Mouse (Mus musculus) layer of hippocampus, adult 9-10 months (tissue): ENCODE results near the gene Duoxa1.
A peak's percentile ranks its signal among the peaks of the same experiment; 100 is the strongest.
"Not testable (repeated sequence)": the region's sequence is repeated elsewhere in the genome, so short reads cannot be mapped to it uniquely, and the experiment has no call there.

ENCODE experiments used
- DNase-seq: peaks from one replicate; pipeline ENCODE4 v3.0.0; 2022; ENCODE audit warnings: low spot score

Duoxa1 gene

DNA sequence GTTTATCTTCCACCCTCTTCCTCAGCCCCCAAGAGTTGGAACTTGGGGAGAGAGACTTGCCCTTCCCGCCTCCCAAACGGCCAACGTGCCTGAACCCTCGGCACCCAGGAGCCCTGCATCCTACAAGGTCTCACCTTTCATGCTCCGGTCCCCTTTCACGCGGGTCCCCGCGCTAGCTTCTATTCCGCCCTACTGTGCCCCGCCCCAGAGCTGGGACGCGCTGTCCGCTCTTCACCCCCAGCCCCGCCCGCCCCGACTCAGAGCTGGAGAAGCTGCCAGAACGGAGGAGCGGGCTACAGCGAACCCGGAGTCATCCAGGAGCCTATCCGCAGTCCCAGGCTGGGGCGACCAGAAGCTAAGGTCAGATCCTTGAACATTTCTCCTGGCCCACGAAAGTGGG is at the start of gene Duoxa1:
Gene Duoxa1 (minus strand): TSS at position 195 of the 400 bp plus-strand sequence.
- no peak for DNase-seq

DNA sequence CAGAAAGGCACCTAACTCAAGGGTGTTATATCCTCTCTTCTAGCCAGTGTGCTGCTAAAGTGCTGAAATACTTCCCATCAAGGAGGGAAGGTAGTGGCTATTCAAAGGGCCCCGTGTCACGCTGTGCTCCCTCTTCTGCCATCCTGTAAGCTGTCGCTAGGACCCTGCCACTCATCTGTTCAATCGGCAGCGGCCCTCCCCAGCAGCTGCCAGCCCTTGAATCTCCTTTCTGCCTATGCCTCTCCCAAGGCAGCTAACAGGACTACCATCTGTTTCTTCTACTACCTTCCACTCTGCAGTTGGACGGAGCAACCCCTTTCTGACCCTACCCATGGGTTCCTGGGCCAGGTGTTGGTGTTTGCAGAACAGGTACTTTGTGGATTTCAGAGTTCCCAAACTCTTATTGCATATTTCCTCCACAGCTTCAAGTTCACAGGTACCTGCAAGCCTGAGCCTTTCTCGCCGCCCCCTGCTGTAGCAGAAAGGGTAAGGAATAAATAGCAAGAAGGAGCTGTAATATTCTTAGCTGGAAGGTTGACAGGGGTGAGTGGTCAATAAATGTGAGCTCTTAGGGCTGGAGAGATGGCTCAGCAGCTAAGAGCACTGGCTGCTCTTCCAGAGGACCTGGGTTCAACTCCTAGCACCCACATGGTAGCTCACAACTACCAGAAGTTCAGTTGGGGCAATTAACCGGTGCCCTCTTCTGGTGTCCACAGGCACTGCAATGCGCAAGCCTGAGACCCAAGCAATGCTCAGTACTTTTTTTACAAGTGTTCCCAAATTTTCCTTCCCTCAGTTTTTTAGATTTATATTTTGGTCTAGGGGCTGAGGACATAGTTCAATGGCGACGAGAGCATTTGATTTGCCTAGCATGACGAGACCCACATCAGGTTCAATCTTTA is 49.3 kb upstream of the Duoxa1 start:
- no peak for DNase-seq

DNA sequence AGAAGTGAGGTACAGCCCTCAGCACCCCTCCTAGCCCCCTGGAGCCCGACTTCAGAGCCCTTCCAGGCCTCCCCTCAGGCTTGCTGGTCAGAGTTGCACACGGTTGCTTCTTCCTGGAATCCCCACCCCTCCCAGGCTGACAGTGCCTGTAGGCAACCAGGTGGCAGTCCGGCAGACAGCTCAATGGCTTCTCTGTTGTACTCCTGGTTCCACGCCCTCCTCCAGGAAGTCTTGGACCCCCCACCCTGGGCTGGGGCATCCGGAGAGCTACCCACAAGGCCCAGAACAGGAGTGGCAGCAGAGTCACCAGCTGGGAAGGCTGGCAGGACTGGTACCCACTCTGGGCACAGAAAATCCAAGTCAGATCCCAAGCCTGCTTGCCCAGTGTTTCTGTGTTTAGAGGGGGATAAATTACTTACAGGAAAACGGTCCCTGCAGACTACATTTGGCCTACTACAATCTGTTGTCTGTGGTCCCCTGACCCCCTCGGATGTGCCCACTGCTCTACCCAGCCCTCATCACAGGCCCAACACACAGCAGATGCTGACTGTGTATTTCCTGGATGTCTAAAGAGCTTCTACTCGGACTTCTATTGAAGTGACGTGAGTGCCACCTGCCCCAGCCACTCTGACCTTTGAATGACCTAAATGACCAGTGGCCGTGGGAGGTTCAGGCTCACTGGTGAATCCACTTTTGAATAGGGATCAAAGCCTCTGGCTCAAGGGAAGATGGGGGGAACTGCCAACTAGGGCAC is 48.5 kb upstream of the Duoxa1 start:
- no peak for DNase-seq

DNA sequence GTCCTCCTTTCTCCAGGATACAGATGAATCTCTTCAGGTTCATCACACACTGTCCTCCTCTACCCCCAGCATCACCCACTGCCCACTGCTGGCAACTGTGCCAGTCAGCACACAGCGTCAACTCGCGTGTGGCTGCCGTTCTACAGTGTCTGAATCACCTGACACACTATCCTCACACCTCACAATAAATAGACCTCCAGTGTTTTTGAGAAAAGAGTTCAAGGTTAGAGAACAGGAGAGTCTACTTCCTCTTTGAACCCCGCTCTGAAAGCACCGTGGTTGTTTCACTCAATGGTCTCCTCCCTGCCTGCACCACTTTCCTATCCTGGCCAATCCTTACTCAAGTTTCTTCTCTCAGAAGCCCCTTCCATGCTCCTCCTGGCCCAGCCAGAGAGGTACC is 47.7 kb upstream of the Duoxa1 start:
- no peak for DNase-seq

DNA sequence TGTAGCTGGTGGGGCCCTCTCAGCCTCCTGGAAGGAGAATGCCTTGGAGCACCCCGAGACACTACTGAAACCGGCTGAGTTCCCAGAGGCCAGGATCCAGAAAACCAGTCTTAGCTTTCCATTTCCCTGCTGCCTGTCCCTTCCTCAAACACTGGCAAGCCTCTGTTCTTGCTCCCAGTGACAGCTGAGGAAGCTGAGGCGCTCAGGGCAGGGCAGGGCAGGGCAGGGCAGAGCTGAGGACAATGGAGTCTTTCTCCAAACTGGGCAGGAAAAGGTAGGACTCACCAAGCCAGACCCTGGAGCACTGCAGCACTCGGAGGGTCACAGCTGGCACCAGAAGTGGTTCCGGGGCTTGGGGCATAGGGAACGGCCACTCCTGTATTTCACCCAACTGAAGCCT is 46.8 kb upstream of the Duoxa1 start:
- DNase-seq, result no peak

DNA sequence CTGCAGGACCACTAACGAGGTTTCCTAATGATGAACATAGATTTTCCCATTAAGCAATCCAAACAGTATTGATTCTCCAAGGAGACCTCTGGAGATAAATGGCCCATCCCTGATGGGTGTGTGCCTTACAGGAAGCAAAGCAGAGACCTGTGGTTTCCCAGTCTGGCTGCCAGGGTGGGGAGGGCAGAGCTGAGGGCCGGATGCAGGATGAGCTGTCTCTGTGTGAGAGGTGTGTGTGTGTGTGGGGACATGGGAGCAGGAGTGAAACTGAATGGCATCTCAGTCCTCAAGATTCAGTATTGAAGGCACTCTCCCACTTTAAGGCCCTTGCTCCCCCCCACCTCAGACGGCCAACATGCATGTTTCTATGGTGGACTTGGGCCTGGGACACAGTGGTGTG is 42.7 kb upstream of the Duoxa1 start:
- DNase-seq, result no peak

DNA sequence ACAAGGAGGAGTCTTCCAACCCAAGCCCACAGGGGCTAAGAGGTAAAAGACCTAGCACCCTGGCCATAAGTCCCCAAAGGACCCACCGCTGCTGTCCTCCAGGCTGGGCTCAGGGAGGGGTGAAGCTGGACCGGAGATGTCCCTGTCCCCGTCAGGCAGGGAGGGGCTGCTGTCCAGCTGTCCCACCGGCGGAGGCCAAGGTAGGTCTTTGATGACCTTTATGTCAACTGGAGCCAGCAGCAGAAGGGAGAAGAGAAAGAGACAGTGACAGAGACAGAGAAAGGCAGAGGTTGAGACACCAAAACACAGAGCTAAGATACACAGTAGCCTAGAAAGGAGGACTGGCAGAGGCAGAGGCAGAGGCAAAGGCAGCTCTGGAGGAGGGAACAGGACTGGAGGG is 41.9 kb upstream of the Duoxa1 start:
- DNase-seq, result no peak

DNA sequence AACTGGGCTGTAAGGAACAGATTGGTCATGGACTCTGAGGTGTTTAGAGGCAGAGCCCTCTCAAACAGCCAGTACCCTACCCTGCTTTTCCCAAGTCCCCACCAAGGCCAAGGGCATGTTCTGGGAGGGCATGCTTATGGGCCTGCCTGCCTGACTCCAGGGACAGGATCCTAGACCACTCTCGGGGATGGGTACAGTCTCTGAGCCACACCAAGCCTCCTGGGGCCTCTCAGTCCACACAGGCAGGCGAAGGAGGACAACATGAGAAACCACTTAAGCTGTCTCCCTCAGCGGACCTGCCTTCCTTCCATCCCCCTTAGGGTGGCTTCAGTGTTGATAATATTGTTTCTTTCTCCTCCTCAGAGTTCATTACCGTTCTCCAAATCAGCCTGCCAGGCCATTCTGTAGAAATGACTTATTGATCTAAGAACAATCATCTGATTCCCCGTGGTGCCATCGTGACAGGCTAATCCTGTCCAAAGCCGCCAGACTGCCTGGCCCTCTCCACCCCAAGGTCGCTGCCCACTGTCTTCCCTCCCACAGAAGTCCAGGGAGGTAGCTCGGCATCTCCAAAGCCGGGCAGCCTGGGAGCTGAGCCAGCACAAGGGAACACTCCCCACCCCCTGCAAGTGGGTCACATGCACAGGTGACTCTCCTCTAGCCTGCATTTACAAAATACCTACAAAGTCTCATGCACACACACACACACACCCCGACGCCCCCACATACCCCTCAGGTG is 40.8 kb upstream of the Duoxa1 start:
- DNase-seq, result no peak

DNA sequence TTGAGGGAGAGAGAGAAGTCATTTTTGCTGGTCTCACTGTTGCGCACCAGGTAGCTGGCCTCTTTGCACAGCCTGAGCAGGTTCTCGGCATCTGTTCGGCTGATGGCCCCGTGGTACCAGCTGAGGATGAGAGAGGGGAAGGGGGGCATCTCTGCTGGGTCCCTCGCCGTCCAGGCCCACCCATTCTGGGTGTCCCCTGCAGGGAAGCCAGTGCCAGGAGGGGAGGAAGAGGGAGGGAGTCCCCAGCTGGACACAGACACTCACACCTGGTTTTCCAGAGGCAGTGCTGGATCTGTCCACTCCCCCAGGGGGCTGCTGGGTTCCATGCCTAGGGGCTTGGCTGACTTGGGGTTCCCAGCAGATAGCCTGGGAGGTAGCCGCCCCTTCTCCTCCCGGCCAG is 40.2 kb upstream of the Duoxa1 start:
- no peak for DNase-seq

DNA sequence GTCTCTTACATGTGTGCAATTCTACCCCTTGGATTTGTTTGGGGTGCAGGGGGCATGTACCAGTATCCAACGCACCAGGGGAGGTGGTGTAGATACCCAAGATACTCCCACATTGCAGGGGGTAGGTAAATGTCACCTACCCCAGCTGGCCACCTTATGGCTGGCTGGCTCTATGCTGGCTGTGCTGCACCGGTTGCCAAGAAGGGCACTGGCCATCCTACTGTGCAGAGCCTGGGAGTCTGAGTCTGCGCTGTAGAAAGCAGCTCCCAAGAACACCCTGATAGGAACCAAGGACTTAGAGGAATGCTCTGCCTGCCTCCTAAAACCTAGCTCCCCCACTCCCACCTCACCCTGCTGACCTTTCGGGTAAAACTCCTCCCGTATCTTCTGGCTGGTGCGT is 39.5 kb upstream of the Duoxa1 start:
- DNase-seq, result no peak

DNA sequence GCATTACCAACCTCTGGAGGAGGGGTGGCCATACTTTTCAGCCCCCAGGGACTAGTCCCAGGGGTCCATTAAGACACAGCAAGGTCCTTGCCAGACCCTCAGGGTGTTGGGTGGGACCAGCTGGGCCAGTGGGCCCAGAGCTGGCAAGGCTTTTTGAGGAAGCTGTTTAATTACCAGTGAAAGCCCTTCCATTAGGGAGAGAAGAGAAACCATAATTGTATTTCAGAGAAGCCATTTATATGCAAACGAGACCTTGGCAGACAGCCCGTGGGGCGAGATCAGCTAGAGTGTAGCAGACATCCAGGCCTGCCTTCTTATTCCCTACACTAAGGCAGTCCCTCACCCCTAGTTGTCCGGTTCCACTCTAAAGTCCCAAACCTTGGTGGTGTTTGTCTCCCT is 38.4 kb upstream of the Duoxa1 start:
- no peak for DNase-seq

DNA sequence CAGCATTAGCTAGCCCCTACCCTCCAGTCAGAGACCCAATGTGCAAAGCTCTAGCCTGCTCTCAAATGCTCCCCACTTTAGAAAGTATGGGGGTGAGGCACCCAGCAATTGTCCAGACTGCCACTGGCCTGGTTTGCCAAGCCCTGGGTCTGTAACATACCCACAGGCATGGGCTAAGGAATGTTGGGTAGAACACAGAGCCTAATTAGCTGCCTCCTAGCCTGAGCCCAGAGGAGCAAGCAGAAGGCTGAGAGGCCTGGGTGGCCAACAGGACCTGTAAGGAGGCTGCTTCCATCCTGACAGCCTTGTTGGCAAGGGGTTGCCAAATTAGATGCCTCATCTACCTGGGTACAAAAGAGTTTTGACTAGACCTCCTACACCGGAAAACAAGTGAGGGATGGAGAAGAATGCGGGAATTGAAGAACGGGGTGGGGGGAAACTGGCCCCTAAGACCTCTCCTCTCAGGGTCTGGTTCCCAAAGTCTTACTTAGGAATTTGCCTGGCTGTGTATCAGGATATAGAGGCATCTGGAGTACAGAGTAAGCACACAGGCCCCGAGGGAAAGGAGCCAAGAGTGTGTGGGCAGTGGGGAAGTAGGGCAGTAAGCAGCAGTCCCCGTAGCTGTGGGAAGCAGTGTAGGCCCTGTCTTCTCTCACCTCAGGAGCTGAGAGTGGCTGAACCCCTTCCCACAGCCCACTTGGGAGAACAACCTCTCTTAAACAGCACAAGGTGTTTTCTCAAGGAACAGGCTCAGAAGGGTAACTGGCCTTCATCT is 37.8 kb upstream of the Duoxa1 start:
- no peak for DNase-seq

DNA sequence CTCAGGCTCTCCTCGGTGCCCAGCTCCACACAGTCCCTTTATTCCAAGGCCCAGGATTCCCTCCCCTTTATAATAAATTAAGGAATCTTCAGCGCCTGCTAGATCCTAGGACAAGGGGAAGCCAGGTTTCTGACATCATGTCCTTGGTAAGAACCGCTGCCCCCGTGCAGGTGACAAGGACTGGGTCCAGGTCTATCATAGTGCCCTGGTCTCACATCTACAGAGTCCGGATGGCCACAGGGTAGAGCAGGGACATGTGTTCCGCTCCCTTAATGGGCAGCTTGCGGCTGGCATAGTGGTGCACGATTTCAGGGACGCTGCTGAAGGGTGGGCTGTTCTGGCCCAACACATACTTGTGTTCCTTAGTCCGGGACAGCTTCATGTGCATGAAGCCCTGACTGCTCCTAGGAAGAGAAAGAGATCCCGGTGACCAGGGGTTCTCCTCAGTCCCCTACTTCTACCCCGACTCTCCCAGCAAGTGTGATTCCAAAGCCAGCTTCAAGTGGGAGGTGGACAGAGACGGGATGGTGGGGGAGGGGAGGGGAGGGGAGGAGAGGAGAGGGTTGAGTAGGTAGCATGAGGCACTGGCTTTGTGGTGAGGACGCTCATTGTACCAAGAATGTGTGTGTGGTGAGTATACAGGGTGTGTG is 35.7 kb upstream of the Duoxa1 start:
- DNase-seq, result no peak

DNA sequence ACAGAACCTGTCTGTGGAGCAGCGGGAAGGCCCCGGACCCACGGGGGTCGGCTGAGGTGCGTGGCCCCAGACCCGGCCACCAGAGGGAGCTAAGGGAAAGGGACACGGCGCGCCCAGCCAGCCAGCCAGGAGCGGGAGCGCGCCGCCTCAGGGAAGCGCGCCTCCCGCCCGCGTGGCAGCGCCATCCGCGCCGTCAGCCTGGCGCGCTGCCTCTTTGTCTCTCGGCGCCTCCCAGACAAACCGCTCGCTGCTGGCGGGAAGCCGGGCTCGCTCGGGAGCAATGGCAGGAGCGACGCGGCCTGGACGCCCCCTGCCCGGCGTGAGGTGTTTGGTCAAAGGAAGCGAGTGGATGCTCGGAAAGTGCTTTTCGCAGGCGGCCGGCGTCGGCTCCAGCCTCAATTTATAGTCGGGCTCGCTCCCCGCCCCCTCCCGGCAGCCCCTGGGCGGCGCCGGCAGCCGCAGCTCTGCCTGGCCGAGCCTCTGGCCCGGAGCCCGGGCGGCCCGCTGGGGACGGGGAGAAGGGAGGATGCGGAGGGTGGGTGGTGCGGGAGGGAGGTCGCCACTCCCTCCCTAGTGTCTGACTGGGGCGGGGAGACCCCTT is 35.1 kb upstream of the Duoxa1 start:
- peak; percentile 75 for DNase-seq

DNA sequence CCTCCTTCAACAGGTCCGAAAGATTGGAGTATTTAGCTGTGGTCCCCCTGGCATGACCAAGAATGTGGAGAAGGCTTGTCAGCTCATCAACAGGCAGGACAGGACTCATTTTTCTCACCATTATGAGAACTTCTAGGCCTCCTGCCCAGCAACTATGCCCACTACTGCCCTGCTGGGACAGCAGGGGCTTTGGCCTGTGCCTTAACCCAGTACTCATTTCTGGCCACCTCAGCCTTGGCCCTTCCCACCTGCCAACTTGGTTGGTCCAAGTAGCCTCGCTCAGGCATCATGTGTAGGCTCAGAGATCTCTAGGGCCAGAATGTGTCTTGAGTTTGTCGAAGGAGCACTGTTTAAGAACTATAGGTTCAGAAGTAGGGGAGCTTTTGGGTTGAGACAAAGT is 33.7 kb upstream of the Duoxa1 start:
- DNase-seq, result no peak

DNA sequence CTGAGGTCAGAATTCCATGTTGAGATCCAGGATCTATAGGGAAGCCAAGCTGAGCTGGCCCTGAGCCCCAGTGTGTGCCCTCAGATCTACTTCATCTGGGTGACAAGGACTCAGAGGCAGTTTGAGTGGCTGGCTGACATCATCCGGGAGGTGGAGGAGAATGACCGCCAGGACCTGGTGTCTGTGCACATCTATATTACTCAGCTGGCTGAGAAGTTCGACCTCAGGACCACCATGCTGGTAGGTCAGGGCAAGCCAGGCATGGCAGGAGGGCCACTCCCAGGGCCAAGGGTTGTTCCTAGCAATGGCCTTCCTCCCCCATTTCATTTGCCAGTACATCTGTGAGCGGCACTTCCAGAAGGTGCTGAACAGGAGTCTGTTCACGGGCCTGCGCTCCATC is 32.6 kb upstream of the Duoxa1 start:
- DNase-seq, result not testable (repeated sequence)

DNA sequence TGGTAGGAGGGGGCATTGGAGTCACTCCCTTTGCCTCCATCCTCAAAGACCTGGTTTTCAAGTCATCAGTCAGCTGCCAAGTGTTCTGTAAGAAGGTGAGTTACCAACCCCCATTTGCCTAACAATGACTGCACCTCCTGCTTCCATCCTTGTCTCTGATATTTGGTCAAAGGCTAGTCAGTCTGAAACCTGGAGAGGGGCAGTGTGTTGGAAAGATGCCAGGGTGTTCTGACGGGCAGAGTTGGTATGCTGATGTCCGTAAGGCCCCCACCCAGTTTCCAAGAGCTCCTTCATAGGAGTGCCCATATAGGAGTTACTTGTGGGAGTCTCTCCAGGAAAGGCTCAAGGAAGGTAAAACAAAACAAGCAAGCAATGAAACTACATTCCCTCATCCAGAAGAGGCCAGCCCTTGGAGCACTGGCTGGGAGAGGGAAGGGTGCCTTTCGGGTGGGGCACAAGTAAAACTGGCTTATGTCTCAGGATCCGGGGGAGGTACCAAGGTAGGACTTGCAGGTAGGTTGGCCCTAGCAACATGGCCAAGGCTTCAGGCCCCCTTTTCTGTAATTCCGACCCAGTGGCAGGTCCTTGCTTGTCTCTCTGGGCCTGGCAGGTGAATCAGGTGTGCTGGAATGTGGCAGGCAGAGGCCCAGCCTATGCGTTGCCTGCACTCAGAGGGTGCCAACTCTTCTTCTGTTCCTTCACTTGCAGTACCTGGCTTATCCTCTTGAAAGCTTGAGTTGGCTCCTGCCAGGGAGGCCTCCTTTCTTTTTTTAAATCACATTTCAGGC is 31.8 kb upstream of the Duoxa1 start:
- no peak for DNase-seq

DNA sequence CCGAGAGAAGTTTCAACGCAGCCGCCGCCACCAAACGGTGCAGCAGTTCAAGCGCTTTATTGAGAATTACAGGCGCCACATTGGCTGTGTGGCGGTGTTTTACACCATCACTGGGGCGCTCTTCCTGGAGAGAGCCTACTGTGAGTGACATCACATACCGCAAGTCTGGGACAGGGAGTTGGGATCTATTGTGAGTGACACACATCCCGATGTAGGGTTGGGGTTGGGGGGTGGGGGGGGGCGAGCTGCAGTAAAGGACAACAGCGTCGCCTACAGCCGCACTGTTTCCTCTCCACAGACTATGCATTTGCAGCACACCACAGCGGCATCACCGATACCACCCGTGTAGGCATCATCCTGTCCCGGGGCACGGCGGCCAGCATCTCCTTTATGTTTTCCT is 23.8 kb upstream of the Duoxa1 start:
- DNase-seq, result no peak

DNA sequence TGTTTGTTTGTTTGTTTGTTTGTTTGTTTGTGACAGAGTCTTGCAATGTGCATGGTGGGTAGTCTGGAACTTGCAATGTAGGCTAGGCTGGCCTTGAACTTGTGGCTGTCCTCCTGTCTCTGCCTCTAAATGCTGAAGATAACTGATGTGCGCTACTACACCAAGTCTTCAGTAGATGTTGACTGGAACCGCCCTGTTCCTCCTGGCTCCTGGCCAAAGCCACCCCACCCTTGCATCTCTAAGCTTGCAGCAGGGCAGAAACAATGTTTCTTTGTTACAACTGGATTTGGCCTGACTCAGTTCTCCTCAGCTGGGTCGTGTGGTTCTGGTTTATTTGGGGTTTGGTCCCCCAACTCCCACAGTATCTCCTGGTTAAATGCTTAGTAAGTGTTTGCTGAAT is 20.6 kb upstream of the Duoxa1 start:
- DNase-seq, result no peak

DNA sequence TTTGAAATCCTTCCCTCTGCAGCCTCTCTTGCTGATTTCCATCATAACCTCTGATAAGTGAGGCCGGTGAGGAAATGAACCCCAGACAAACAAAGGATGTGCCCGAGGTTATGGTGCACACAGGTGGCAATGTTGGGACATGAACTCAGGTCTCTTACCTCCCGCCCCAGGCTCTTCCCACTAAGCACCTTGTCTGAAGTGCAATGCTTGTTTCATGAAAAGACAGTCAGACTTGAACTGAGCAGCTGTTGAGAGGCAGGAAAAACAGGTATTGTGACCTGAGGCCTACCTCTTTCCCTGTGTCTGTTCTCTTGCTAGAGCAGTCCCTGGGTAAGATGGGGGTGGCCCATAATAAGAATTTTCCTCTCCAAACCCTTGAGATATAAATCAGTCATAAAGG is 18.7 kb upstream of the Duoxa1 start:
- DNase-seq, result no peak
